Mouse (Mus musculus) intestine, postnatal 0 days (tissue): ENCODE data around the gene Mtmr4. TPM values are rescaled to one million over a fixed set of nuclear protein-coding genes. Genes with fewer than 3 reads are reported as not detected.

Experiments
- ATAC-seq: fragments of 200-750 bp; cut with Nextera tagmentation; 2 replicates; pipeline ENCODE4 v1.8.0; 2017; ENCODE audit warnings: mild to moderate bottlenecking, moderate TSS enrichment, moderate library complexity
- H3K27ac ChIP-seq: fragments of 300-500 bp; sonication (generic); 2 replicates; pipeline ENCODE4 v1.5.1; 2014; ENCODE audit warnings: mild to moderate bottlenecking, low read depth, low read length, moderate library complexity
- H3K27me3 ChIP-seq: fragments of 300-500 bp; sonication (generic); replicated peaks from 2 replicates; pipeline ENCODE4 v1.6.1; 2014; ENCODE audit warnings: low read length, mixed read lengths; ENCODE audit not compliant: control insufficient read depth, insufficient read depth
- H3K36me3 ChIP-seq: fragments of 300-500 bp; sonication (generic); 2 replicates; pipeline ENCODE4 v1.6.1; 2014; ENCODE audit warnings: mild to moderate bottlenecking, moderate library complexity; ENCODE audit not compliant: control insufficient read depth, insufficient read depth
- H3K4me1 ChIP-seq: fragments of 300-500 bp; sonication (generic); replicated peaks from 2 replicates; pipeline ENCODE4 v1.6.1; 2014; ENCODE audit warnings: antibody characterized with exemption, low read length, mixed read lengths; ENCODE audit not compliant: control insufficient read depth, insufficient read depth
- H3K4me2 ChIP-seq: fragments of 300-500 bp; sonication (generic); replicated peaks from 2 replicates; pipeline ENCODE4 v1.6.1; 2014; ENCODE audit warnings: low read depth, mild to moderate bottlenecking, moderate library complexity
- H3K4me3 ChIP-seq: fragments of 300-500 bp; sonication (generic); 2 replicates; pipeline ENCODE4 v1.5.1; 2014; ENCODE audit warnings: low read depth, low read length
- H3K9ac ChIP-seq: fragments of 300-500 bp; sonication (generic); 2 replicates; pipeline ENCODE4 v1.6.1; 2014; ENCODE audit warnings: mild to moderate bottlenecking, low read depth, low read length
- H3K9me3 ChIP-seq: fragments of 300-500 bp; sonication (generic); 2 replicates; pipeline ENCODE4 v1.6.1; 2016; ENCODE audit warnings: mixed run types; ENCODE audit not compliant: control insufficient read depth
- CTCF ChIP-seq: sonication (generic); IDR thresholded peaks from 2 replicates; pipeline ENCODE4 v1.5.1; 2016; ENCODE audit warnings: low read depth, mild to moderate bottlenecking, control low read depth, antibody characterized with exemption, moderate library complexity
- WGBS: fragments of 180-500 bp; shearing (Covaris S2); extraction: QIAGEN DNeasy Blood & Tissue Kit; methylation state at CpG from one replicate; pipeline ENCODE4 v1.1.7; 2014; 5-methylcytosine and 5-hydroxymethylcytosine counted together
- polyA plus RNA-seq: library from polyadenylated mRNA; unstranded; fragments of >200 nt; fragmentation: Nextera tagmentation; extraction: Ambion mirVana; gene quantifications from 2 replicates; pipeline ENCODE4 v1.2.1, GENCODE M21; 2015

The Mtmr4 gene
- polyA plus RNA-seq, 1 experiment from 2014 or later: 11.1 TPM

DNA sequence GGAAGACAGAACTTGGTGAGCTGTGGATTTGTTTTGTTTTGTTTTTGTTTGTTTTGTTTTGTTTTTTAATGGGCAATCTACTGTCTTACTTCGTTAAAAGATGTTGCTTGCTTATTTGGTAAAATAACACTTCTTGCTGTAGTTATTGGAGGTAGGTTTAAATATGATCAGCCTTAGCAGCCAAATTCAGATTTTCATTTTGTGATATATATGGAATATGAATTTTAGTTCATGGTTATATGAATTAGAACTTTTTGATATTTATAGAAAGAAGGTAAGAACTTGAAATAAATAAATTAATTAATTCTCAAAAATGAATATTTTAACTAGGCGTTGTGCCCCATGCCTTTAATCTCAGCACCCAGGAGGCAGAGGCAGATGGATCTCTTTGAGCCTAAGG, 73.7 kb downstream of the Mtmr4 start:
- Histone ChIP-seq H3K9me3 (no peaks in the 10 kb centered on the region), H3K4me3 (peak overlapping the region; percentile 51)
- 37% methylated on average over 2 of the region's 2 CpGs for WGBS

More for the DNA sequence above, 73.7 kb downstream of the Mtmr4 start:
- peak overlapping the region; percentile 35 for H3K9ac ChIP-seq
- no peak for TF ChIP-seq CTCF
- no peaks in the 10 kb centered on the region for H3K4me1 ChIP-seq
- no peak for ATAC-seq
- no peaks in the 10 kb centered on the region for H3K36me3 ChIP-seq
- H3K27me3 ChIP-seq: no peaks in the 10 kb centered on the region
- H3K4me2 ChIP-seq: peak overlapping the region; percentile 63
- no peak overlapping the region for H3K27ac ChIP-seq

Other genes with a start within 250 kb of the Mtmr4 start
- gene Ppm1e, start 233.1 kb upstream of the Mtmr4 start, polyA plus RNA-seq: 1.4 and 1.7 TPM in 2 replicates
- gene Rad51c, start 187.2 kb upstream of the Mtmr4 start, polyA plus RNA-seq: 1.9 and 2.0 TPM in 2 replicates
- 1.3 and 1.8 TPM in 2 replicates for gene Tex14, start 187.1 kb upstream of the Mtmr4 start, polyA plus RNA-seq
- not detected in 2 replicates for gene Gm11492, start 25.5 kb upstream of the Mtmr4 start, polyA plus RNA-seq
- 47.2 and 47.3 TPM in 2 replicates for gene Sept4, start 23.3 kb upstream of the Mtmr4 start, polyA plus RNA-seq
- 0.05 TPM in 1 of 2 replicates, not detected in the other for gene Hsf5, start 25.0 kb downstream of the Mtmr4 start, polyA plus RNA-seq
- 9.5 and 10.7 TPM in 2 replicates for gene Rnf43, start 70.6 kb downstream of the Mtmr4 start, polyA plus RNA-seq
- gene Supt4a, start 145.4 kb downstream of the Mtmr4 start, polyA plus RNA-seq: 79.7 and 87.5 TPM in 2 replicates
- gene Tspoap1, start 168.4 kb downstream of the Mtmr4 start, polyA plus RNA-seq: 0.33 and 0.61 TPM in 2 replicates
- 0.12 and 0.27 TPM in 2 replicates for gene Mpo, start 201.4 kb downstream of the Mtmr4 start, polyA plus RNA-seq
- 0.22 TPM in 1 of 2 replicates, not detected in the other for gene Lpo, start 236.1 kb downstream of the Mtmr4 start, polyA plus RNA-seq